Mouse (Mus musculus): ENCODE measurements around the gene Stat2.
A peak's percentile ranks its signal among the peaks of the same experiment; 100 is the strongest.

- no peak for TF ChIP-seq POLR2A (IDR thresholded peaks at IDR 0.05; ENCODE audit: extremely low read depth, insufficient read depth, low read length)
- peak; percentile 69 for TF ChIP-seq CTCF (IDR thresholded peaks at IDR 0.05; ENCODE audit: low read depth, low read length)
Observed at GRCm38 (mm10) chr10:128283604-128284579, 13.5 kb downstream of the Stat2 start.

Measured in liver, adult 2 months (tissue).